Mouse (Mus musculus): Measurements from ENCODE around the gene Pagr1a.

- TF ChIP-seq CTCF (conservative IDR thresholded peaks at IDR 0.05; ENCODE audit: insufficient read depth, insufficient read length, low read depth, low read length) (no peak), POLR2A (IDR thresholded peaks at IDR 0.05; ENCODE audit: low read depth, low read length) (no peak)
Measured at GRCm38 (mm10) chr7:127016481-127016485, 869 bp downstream of the Pagr1a start, which contains the start of gene Pagr1b.

Data from kidney, adult 2 months (tissue).